Mouse (Mus musculus) kidney, embryonic 16.5 days (tissue): Measurements from ENCODE around the gene Ing4. TPM values are rescaled to one million over a fixed set of nuclear protein-coding genes. Genes with fewer than 3 reads are reported as not detected.

Experiments
- ATAC-seq: fragments of 200-750 bp; cut with Nextera tagmentation; 2 replicates; pipeline ENCODE4 v1.8.0; 2017; ENCODE audit warnings: moderate TSS enrichment; ENCODE audit not compliant: low FRiP score, low TSS enrichment
- H3K27ac ChIP-seq: fragments of 300-500 bp; sonication (generic); 2 replicates; pipeline ENCODE4 v1.5.1; 2014; ENCODE audit warnings: low read length
- H3K27me3 ChIP-seq: fragments of 300-500 bp; sonication (generic); 2 replicates; pipeline ENCODE4 v1.6.1; 2014; ENCODE audit warnings: low read length, control low read depth, mixed read lengths; ENCODE audit not compliant: insufficient read depth
- H3K36me3 ChIP-seq: fragments of 300-500 bp; sonication (generic); 2 replicates; pipeline ENCODE4 v1.6.1; 2014; ENCODE audit warnings: low read length, control low read depth, mixed read lengths; ENCODE audit not compliant: insufficient read depth
- H3K4me1 ChIP-seq: fragments of 300-500 bp; sonication (generic); 2 replicates; pipeline ENCODE4 v1.6.1; 2014; ENCODE audit warnings: low read length, control low read depth, mixed read lengths; ENCODE audit not compliant: insufficient read depth
- H3K4me2 ChIP-seq: fragments of 300-500 bp; sonication (generic); replicated peaks from 2 replicates; pipeline ENCODE4 v1.6.1; 2014; ENCODE audit warnings: low read depth, low read length
- H3K4me3 ChIP-seq: fragments of 300-500 bp; sonication (generic); 2 replicates; pipeline ENCODE4 v1.5.1; 2014; ENCODE audit warnings: mild to moderate bottlenecking, low read length
- H3K9ac ChIP-seq: fragments of 300-500 bp; sonication (generic); replicated peaks from 2 replicates; pipeline ENCODE4 v1.6.1; 2014; ENCODE audit warnings: low read length
- H3K9me3 ChIP-seq: fragments of 300-500 bp; sonication (generic); 2 replicates; pipeline ENCODE4 v1.6.1; 2016; ENCODE audit warnings: low read length, control low read depth
- WGBS: fragments of 180-500 bp; shearing (Covaris S2); extraction: QIAGEN DNeasy Blood & Tissue Kit; methylation state at CpG from one replicate; pipeline ENCODE4 v1.1.7; 2014; 5-methylcytosine and 5-hydroxymethylcytosine counted together
- polyA plus RNA-seq: library from polyadenylated mRNA; unstranded; fragments of >200 nt; fragmentation: Nextera tagmentation; extraction: Ambion mirVana; gene quantifications from 2 replicates; pipeline ENCODE4 v1.2.1, GENCODE M21; 2015

The Ing4 gene
- 152 and 158 TPM in 2 replicates for polyA plus RNA-seq

DNA sequence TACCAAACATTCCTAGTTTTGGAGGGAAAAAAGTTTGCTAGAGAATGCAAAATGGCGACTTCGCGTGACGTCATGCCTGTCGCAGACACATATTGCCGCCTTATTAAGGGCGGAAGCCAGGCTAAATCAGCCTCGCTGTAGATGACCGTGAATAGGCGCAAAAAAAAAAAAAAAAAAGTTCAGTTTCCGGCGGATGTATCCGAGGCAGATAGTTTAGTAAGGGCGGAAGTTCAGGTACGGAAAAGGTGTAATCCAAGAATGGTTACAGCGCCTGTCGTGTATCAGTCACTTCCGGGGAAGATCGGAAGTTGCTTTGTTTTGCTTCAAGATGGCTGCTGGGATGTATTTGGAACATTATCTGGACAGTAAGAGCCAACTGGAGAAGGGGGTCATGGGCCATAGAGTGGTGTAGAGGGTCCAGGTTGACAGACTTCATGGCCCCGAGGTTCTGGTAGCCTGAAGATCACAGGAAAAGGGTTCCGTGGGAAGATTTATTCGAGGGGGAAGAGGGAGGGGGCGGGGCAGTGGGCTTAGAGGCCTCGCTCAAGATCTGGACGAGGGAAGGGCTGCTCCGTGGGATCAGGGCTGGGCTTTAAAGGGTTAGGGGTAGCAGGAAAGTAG, at the start of gene Ing4:
Gene Ing4 (plus strand): TSS at position 228 of the 621 bp plus-strand sequence.
- Histone ChIP-seq H3K9ac (peak within 1 kb of the TSS; percentile 75), H3K27me3 (no peaks in the 10 kb centered on the region), H3K36me3 (peaks cover 44% of the 10 kb centered on the region), H3K9me3 (no peaks in the 10 kb centered on the region), H3K4me2 (peak within 1 kb of the TSS; percentile 81), H3K27ac (peak within 1 kb of the TSS; percentile 84), H3K4me3 (peak within 1 kb of the TSS; percentile 66), H3K4me1 (peaks cover 9% of the 10 kb centered on the region)
- WGBS, result under 1% methylated on average over 26 of the region's 26 CpGs
- ATAC-seq, result peak; percentile 97

DNA sequence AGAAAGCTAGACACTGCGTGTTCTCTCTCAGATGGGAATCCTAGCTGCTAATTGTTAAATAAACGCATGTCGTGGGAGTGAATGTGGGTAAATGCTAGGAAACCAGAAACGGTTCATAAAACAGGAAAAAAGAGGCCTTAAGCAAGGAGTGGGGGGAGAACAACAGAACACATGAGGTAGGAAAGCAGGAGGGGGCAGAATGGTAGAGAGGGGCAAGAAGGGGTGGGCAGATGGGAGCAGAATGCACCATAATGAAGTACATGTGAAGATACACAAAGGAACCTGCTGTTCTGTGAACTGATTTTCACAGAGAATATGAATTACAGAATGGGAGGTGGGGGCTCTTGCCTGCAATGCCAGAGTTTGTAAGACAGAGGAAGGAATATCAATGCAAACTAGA, 47.3 kb upstream of the Ing4 start:
- Histone ChIP-seq H3K4me1 (peaks cover 13% of the 10 kb centered on the region), H3K4me3 (no peak overlapping the region), H3K9me3 (peaks cover 6% of the 10 kb centered on the region), H3K9ac (no peak overlapping the region), H3K4me2 (no peak overlapping the region), H3K27me3 (peaks cover 33% of the 10 kb centered on the region), H3K27ac (no peak overlapping the region), H3K36me3 (no peaks in the 10 kb centered on the region)
- 38% methylated on average over 4 of the region's 4 CpGs for WGBS
- no peak for ATAC-seq

DNA sequence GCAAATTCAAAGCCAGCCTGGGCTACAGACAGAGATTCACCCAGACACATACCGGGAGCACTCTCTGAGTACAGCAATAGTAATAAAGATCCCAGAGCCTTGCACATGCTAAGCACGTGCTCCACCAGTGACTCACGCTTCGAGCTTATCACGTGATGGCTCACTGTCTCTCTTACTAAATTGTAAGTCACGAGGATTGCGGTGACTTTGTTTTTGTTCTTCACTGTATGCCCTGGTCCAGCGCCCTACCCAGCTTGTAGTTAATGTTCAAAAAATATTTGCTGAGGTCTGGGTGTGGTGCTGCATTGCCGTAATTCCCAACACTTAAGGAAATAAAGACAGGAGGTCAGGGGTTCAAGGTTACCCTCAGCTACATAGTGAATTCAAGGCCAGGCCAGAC, 46.2 kb upstream of the Ing4 start:
- Histone ChIP-seq H3K4me1 (peaks cover 24% of the 10 kb centered on the region), H3K9me3 (peaks cover 6% of the 10 kb centered on the region), H3K9ac (no peak overlapping the region), H3K27me3 (peaks cover 45% of the 10 kb centered on the region), H3K4me2 (no peak overlapping the region), H3K27ac (no peak overlapping the region), H3K36me3 (no peaks in the 10 kb centered on the region), H3K4me3 (no peak overlapping the region)
- 73% methylated on average over 9 of the region's 9 CpGs for WGBS
- ATAC-seq, result no peak

DNA sequence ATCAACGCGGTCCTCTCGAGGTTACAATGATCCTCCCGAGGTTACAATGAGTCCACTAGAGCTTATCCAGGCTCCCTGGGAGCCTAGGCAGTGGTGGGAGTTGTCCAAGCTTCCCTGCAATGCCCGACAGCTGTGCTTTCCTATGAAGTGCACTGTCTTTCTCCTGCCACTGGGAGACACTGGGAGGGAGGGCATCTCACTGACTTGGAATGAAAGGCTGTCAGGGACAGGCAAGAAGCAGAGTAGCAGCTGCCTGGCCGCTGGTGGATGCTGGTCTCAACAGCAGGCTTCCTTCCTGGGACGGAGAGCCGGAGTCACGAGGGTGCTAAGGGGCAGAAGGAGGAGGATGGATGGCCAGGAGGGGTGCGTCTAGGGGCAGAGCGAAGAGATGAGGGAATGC, 45.7 kb upstream of the Ing4 start:
- peak overlapping the region; percentile 31 for H3K4me2 ChIP-seq
- peak; percentile 52; the same call in 1 of the 2 replicates for ATAC-seq

DNA sequence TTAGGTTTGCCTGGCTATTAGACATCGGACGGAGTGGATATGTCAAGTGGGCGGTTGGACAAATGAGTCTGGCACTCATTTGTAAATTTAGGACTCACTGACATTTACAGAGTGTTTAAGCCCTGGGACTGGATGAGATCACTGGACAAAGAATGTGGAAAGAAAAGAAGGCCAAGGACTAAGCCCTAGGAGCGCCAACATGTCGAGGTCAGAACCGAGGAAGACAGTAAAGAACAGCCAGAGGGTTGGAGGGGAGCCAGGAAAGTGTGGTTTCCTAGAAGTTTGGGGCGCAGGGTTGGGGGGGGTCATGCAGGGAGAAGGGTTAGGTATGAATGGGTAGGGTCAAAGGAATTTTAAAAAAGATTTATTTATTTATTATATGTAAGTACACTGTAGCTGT, 44.3 kb upstream of the Ing4 start:
- ATAC-seq, result no peak
- no peak overlapping the region for H3K4me2 ChIP-seq
- H3K27me3 ChIP-seq, result peaks cover 63% of the 10 kb centered on the region

More for the DNA sequence above, 45.7 kb upstream of the Ing4 start:
- no peak overlapping the region for H3K4me3 ChIP-seq
- H3K4me1 ChIP-seq, result peaks cover 28% of the 10 kb centered on the region
- no peak overlapping the region for H3K27ac ChIP-seq
- WGBS, result 11% methylated on average over 11 of the region's 11 CpGs
- no peaks in the 10 kb centered on the region for H3K36me3 ChIP-seq
- peaks cover 50% of the 10 kb centered on the region for H3K27me3 ChIP-seq
- H3K9ac ChIP-seq, result peak overlapping the region; percentile 59; the same call in 1 of the 2 replicates
- H3K9me3 ChIP-seq, result peaks cover 6% of the 10 kb centered on the region

GRCm38 (mm10) chr6:124995831-124996403, 43.6 kb upstream of the Ing4 start:
- no peaks in the 10 kb centered on the region for H3K36me3 ChIP-seq
- peak overlapping the region; percentile 100 for H3K4me2 ChIP-seq
- H3K9me3 ChIP-seq, result no peaks in the 10 kb centered on the region
- H3K4me1 ChIP-seq, result peaks cover 28% of the 10 kb centered on the region
- WGBS, result 50% methylated on average over 8 of the region's 8 CpGs
- no peak overlapping the region for H3K27ac ChIP-seq
- no peak for ATAC-seq
- peak overlapping the region; percentile 11; the same call in 1 of the 2 replicates for H3K9ac ChIP-seq
- H3K4me3 ChIP-seq, result peak overlapping the region; percentile 58; the same call in 1 of the 2 replicates
- peaks cover 68% of the 10 kb centered on the region for H3K27me3 ChIP-seq

More for the DNA sequence above, 44.3 kb upstream of the Ing4 start:
- Histone ChIP-seq H3K9me3 (no peaks in the 10 kb centered on the region), H3K4me1 (peaks cover 28% of the 10 kb centered on the region), H3K4me3 (no peak overlapping the region), H3K36me3 (no peaks in the 10 kb centered on the region), H3K27ac (no peak overlapping the region), H3K9ac (no peak overlapping the region)
- 79% methylated on average over 7 of the region's 7 CpGs for WGBS

DNA sequence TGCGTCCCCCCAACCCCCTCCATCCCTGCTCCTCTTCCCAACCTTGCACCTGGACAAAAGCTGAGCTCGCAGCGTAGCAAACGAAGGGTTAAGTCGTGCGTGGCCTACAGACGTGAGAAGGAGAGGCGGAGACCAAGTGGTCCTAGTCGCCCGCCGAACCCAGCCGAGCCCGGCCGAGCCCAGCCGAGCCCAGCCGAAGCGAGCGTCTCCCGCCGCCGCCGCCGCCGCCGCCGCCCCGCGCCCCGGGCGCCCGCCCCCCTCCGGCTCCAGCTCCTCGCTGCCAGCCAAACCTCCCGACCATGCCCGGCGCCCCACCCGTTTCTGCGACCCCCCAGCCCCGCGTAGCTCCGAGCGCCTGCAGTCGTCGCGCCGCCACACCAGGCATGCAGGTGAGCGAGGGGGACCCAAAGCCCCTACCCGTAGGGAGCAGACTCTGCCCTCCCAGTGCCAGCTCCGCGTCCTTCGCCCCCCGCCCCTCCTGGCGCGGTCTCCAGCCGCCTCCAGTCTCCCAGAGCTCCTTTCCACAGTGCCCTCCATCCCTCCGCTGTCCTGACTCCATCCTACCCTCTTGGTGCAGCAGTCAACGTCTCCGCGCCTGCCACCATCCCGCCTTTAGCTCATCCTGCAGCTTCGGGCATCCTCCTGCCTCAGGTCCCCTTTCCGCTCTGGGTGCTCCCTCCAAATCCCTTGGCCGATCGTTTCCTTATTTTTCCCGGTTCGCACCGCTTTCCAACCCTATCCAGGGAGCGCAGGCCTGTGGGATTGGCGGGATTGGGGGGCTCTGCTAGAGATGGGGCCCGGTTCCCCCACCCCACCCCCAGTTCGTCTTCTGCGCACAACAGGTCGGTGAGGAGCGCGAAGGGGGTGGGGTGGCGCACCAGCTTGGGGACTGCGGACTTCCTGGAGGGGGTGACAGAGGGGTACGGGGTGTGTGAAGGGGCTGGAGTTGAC, 42.7 kb upstream of the Ing4 start, which contains the start of gene Pianp:
Gene Pianp (plus strand): TSS at position 144 of the 951 bp plus-strand sequence.
- Histone ChIP-seq H3K9me3 (no peaks in the 10 kb centered on the region), H3K27me3 (peaks cover 70% of the 10 kb centered on the region)

GRCm38 (mm10) chr6:124998066-124998465, 41.5 kb upstream of the Ing4 start:
- peaks cover 73% of the 10 kb centered on the region for H3K27me3 ChIP-seq
- H3K4me1 ChIP-seq, result peaks cover 28% of the 10 kb centered on the region
- no peaks in the 10 kb centered on the region for H3K36me3 ChIP-seq
- no peak overlapping the region for H3K4me3 ChIP-seq
- 3% methylated on average over 8 of the region's 8 CpGs for WGBS
- no peak overlapping the region for H3K27ac ChIP-seq
- peak overlapping the region; percentile 100 for H3K4me2 ChIP-seq
- H3K9me3 ChIP-seq, result no peaks in the 10 kb centered on the region
- H3K9ac ChIP-seq, result no peak overlapping the region
- no peak for ATAC-seq

More for the DNA sequence above, 42.7 kb upstream of the Ing4 start, which contains the start of gene Pianp:
- H3K9ac ChIP-seq, result peak within 1 kb of the TSS; percentile 69
- H3K4me2 ChIP-seq, result peak within 1 kb of the TSS; percentile 100
- ATAC-seq, result peak; percentile 64
- peak within 1 kb of the TSS; percentile 58 for H3K4me3 ChIP-seq
- no peaks in the 10 kb centered on the region for H3K36me3 ChIP-seq
- WGBS, result 1% methylated on average over 64 of the region's 78 CpGs
- H3K4me1 ChIP-seq, result peaks cover 28% of the 10 kb centered on the region
- no peak within 1 kb of the TSS for H3K27ac ChIP-seq

- no peak overlapping the region for H3K4me3 ChIP-seq
- H3K27me3 ChIP-seq, result peaks cover 69% of the 10 kb centered on the region
- ATAC-seq, result no peak
- 32% methylated on average over 14 of the region's 14 CpGs for WGBS
- no peak overlapping the region for H3K27ac ChIP-seq
- no peaks in the 10 kb centered on the region for H3K36me3 ChIP-seq
- no peak overlapping the region for H3K4me2 ChIP-seq
- H3K9ac ChIP-seq, result no peak overlapping the region
- peaks cover 26% of the 10 kb centered on the region for H3K4me1 ChIP-seq
- no peaks in the 10 kb centered on the region for H3K9me3 ChIP-seq
Measured at GRCm38 (mm10) chr6:124999091-124999490, 40.5 kb upstream of the Ing4 start.
